Mouse (Mus musculus) hindbrain, embryonic 16.5 days (tissue): ENCODE results near the gene Lat2. TPM values are rescaled to one million over a fixed set of nuclear protein-coding genes. Genes with fewer than 3 reads are reported as not detected.

Experiments used
- ATAC-seq: fragments of 200-750 bp; cut with Nextera tagmentation; 2 replicates; pipeline ENCODE4 v1.8.0; 2017; ENCODE audit warnings: moderate TSS enrichment, moderate library complexity
- H3K27ac ChIP-seq: fragments of 300-500 bp; sonication (generic); 2 replicates; pipeline ENCODE4 v1.5.1; 2014; ENCODE audit warnings: low read depth, mild to moderate bottlenecking, control low read depth, low read length, moderate library complexity
- H3K27me3 ChIP-seq: fragments of 300-500 bp; sonication (generic); replicated peaks from 2 replicates; pipeline ENCODE4 v1.6.1; 2014; ENCODE audit warnings: low read length; ENCODE audit not compliant: control insufficient read depth, insufficient read depth
- H3K36me3 ChIP-seq: fragments of 300-500 bp; sonication (generic); 2 replicates; pipeline ENCODE4 v1.6.1; 2014; ENCODE audit warnings: mild to moderate bottlenecking, low read length, moderate library complexity, mixed read lengths; ENCODE audit not compliant: control insufficient read depth, insufficient read depth
- H3K4me1 ChIP-seq: fragments of 300-500 bp; sonication (generic); 2 replicates; pipeline ENCODE4 v1.6.1; 2014; ENCODE audit warnings: low read depth, low read length; ENCODE audit not compliant: control insufficient read depth, insufficient read depth
- H3K4me2 ChIP-seq: fragments of 300-500 bp; sonication (generic); 2 replicates; pipeline ENCODE4 v1.6.1; 2014; ENCODE audit warnings: mild to moderate bottlenecking, low read length, control low read depth, moderate library complexity
- H3K4me3 ChIP-seq: fragments of 300-500 bp; sonication (generic); 2 replicates; pipeline ENCODE4 v1.5.1; 2014; ENCODE audit warnings: mild to moderate bottlenecking, low read length, control low read depth, moderate library complexity
- H3K9ac ChIP-seq: fragments of 300-500 bp; sonication (generic); 2 replicates; pipeline ENCODE4 v1.6.1; 2014; ENCODE audit warnings: low read depth, mild to moderate bottlenecking, control low read depth, low read length, moderate library complexity
- H3K9me3 ChIP-seq: fragments of 300-500 bp; sonication (generic); 2 replicates; pipeline ENCODE4 v1.6.1; 2014; ENCODE audit warnings: mild to moderate bottlenecking, low read length, moderate library complexity; ENCODE audit not compliant: control insufficient read depth
- WGBS: fragments of 180-500 bp; shearing (Covaris S2); extraction: QIAGEN DNeasy Blood & Tissue Kit; methylation state at CpG from one replicate; pipeline ENCODE4 v1.1.7; 2014; 5-methylcytosine and 5-hydroxymethylcytosine counted together
- polyA plus RNA-seq: library from polyadenylated mRNA; unstranded; fragments of >200 nt; fragmentation: Nextera tagmentation; extraction: Ambion mirVana; gene quantifications from 2 replicates; pipeline ENCODE4 v1.2.1, GENCODE M21; 2015

Gene Lat2
- polyA plus RNA-seq, 1 experiment from 2014 or later, result 2.1 TPM

- Histone ChIP-seq H3K27ac (no peak overlapping the region), H3K36me3 (no peaks in the 10 kb centered on the region), H3K9me3 (no peaks in the 10 kb centered on the region), H3K4me1 (no peaks in the 10 kb centered on the region), H3K4me3 (no peak overlapping the region), H3K4me2 (no peak overlapping the region), H3K9ac (no peak overlapping the region), H3K27me3 (no peaks in the 10 kb centered on the region)
- no peak for ATAC-seq
- WGBS, result 89% methylated on average over 11 of the region's 11 CpGs
Observed at GRCm38 (mm10) chr5:134604376-134604775, 10.4 kb downstream of the Lat2 start.

- Histone ChIP-seq H3K36me3 (peaks cover 17% of the 10 kb centered on the region), H3K4me2 (no peak overlapping the region), H3K9ac (no peak overlapping the region), H3K4me3 (no peak overlapping the region), H3K9me3 (no peaks in the 10 kb centered on the region), H3K27me3 (no peaks in the 10 kb centered on the region), H3K27ac (no peak overlapping the region), H3K4me1 (no peaks in the 10 kb centered on the region)
- ATAC-seq, result no peak
- 72% methylated on average over 10 of the region's 10 CpGs for WGBS
Observed at GRCm38 (mm10) chr5:134597711-134598110, 17.1 kb downstream of the Lat2 start.

GRCm38 (mm10) chr5:134593093-134593492 lies 21.7 kb downstream of the Lat2 start:
- Histone ChIP-seq H3K4me1 (no peaks in the 10 kb centered on the region), H3K4me3 (no peak overlapping the region), H3K27me3 (no peaks in the 10 kb centered on the region), H3K9me3 (no peaks in the 10 kb centered on the region), H3K36me3 (peaks cover 21% of the 10 kb centered on the region), H3K27ac (no peak overlapping the region), H3K9ac (no peak overlapping the region), H3K4me2 (no peak overlapping the region)
- WGBS, result 92% methylated on average over 9 of the region's 9 CpGs
- ATAC-seq, result no peak

GRCm38 (mm10) chr5:134592026-134592581 lies 22.7 kb downstream of the Lat2 start:
- H3K36me3 ChIP-seq, result peaks cover 18% of the 10 kb centered on the region
- 92% methylated on average over 11 of the region's 11 CpGs for WGBS

GRCm38 (mm10) chr5:134589900-134590299 lies 24.9 kb downstream of the Lat2 start:
- Histone ChIP-seq H3K9me3 (no peaks in the 10 kb centered on the region), H3K4me2 (no peak overlapping the region), H3K4me1 (no peaks in the 10 kb centered on the region), H3K27me3 (no peaks in the 10 kb centered on the region), H3K27ac (no peak overlapping the region), H3K4me3 (no peak overlapping the region), H3K36me3 (peaks cover 15% of the 10 kb centered on the region), H3K9ac (no peak overlapping the region)
- WGBS, result 87% methylated on average over 3 of the region's 3 CpGs
- no peak for ATAC-seq

More at GRCm38 (mm10) chr5:134592026-134592581, 22.7 kb downstream of the Lat2 start:
- Histone ChIP-seq H3K9me3 (no peaks in the 10 kb centered on the region), H3K4me1 (no peaks in the 10 kb centered on the region), H3K4me2 (no peak overlapping the region), H3K9ac (no peak overlapping the region), H3K4me3 (no peak overlapping the region), H3K27ac (no peak overlapping the region), H3K27me3 (no peaks in the 10 kb centered on the region)
- no peak for ATAC-seq

DNA sequence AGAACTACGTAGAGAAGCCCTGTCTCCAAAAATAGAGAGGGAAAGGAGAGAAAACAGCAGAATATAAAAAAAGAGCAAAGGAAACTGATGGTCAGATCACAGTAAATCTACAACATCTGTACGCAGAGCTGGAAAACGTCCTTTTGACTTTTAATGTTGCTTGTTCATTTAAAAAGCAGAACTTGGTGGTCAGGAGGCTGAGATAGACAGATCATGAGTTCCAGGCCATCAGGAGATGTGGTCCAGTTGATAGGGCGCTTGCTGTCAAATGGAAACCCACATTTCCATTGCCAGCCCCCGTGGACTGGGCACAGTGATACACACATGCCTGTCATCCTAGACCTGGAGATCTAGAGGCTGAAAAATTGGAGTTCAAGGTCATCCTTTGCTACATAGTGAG lies 30.0 kb downstream of the Lat2 start:
- 91% methylated on average over 5 of the region's 5 CpGs for WGBS
- Histone ChIP-seq H3K4me2 (no peak overlapping the region), H3K4me1 (peaks cover 7% of the 10 kb centered on the region), H3K27ac (no peak overlapping the region), H3K27me3 (no peaks in the 10 kb centered on the region), H3K36me3 (no peaks in the 10 kb centered on the region), H3K9me3 (no peaks in the 10 kb centered on the region), H3K4me3 (no peak overlapping the region), H3K9ac (no peak overlapping the region)
- ATAC-seq, result no peak

DNA sequence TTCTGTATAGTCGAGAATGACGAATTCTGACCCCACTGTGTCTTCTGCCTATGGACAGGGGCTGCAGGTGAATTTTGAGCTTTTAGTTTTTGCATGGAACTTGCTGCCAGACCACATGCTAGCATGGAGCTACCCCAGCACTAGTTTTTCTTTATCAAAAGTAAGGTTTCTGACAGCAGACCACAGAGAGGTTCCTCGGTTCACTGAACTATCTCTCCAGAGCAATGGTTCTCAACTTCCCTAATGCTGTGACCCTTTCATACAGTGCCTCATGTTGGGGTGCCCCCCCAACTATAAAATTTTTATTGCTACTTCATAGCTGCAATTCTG lies 31.0 kb downstream of the Lat2 start:
- no peak overlapping the region for H3K27ac ChIP-seq
- peaks cover 7% of the 10 kb centered on the region for H3K4me1 ChIP-seq
- no peak overlapping the region; the same call in 1 of the 2 replicates for H3K9ac ChIP-seq
- H3K4me3 ChIP-seq, result no peak overlapping the region
- ATAC-seq, result no peak
- no peaks in the 10 kb centered on the region for H3K27me3 ChIP-seq
- H3K36me3 ChIP-seq, result no peaks in the 10 kb centered on the region
- H3K9me3 ChIP-seq, result no peaks in the 10 kb centered on the region
- 81% methylated on average over 3 of the region's 3 CpGs for WGBS
- H3K4me2 ChIP-seq, result peak overlapping the region; percentile 97

DNA sequence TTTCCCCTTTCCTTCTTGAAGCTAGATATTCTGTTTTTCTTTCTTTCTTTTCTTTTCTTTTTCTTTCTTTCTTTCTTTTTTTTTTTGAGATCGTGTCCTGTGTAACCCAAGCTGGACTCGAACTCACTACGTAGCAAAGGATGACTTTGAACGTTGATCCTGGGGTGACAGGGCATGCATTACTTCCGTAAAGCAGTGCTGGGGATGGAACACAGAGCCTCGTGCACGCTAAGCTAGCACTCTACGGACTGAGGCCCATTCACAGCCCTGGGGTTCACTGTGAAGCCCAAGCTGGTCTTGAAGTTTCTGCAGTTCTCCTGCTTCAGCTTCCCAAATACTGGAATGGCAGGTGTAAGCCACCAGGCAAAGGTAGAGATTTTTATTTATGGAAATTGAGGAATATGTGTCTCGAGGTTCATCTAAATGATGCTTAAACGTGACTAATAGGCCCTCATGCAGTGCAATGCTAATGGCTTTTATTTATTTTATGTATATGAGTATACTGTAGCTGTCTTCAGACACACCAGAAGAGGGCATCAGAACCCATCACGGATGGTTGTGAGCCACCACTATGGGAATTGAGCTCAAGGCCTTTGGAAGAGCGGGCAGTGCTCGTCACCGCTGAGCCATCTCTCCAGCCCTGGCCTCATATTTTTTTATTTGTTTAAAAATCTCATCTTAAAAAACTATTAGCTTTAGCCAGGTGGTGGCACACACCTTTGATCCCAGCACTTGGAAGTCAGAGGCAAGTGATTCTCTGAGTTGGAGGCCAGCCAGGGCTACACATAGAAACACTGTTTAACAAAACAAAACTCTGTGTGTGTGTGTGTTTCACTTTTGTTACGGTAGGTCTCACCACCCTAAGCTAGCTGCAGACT lies 31.6 kb downstream of the Lat2 start:
- Histone ChIP-seq H3K9me3 (no peaks in the 10 kb centered on the region), H3K27me3 (no peaks in the 10 kb centered on the region), H3K9ac (peak overlapping the region; percentile 91), H3K4me3 (peak overlapping the region; percentile 98), H3K27ac (no peak overlapping the region), H3K4me2 (peak overlapping the region; percentile 97), H3K36me3 (no peaks in the 10 kb centered on the region), H3K4me1 (peaks cover 7% of the 10 kb centered on the region)
- 30% methylated on average over 15 of the region's 15 CpGs for WGBS
- no peak for ATAC-seq

- Histone ChIP-seq H3K4me2 (peak overlapping the region; percentile 97), H3K4me3 (peak overlapping the region; percentile 98), H3K27ac (no peak overlapping the region), H3K36me3 (no peaks in the 10 kb centered on the region), H3K27me3 (no peaks in the 10 kb centered on the region), H3K9ac (peak overlapping the region; percentile 91), H3K9me3 (no peaks in the 10 kb centered on the region), H3K4me1 (peaks cover 7% of the 10 kb centered on the region)
- WGBS, result 7% methylated on average over 30 of the region's 30 CpGs
- ATAC-seq, result peak; percentile 97
Observed at GRCm38 (mm10) chr5:134582221-134582907, 32.5 kb downstream of the Lat2 start.
